Mouse (Mus musculus): ENCODE measurements around the gene Aen. TPM values are rescaled to one million over a fixed set of nuclear protein-coding genes. Genes with fewer than 3 reads are reported as not detected.

Aen gene
- 51.0 and 57.4 TPM in 2 replicates for polyA plus RNA-seq (2016; fragmentation: Nextera tagmentation; extraction: Ambion mirVana)

GRCm38 (mm10) chr7:78895653-78896333 is at the start of gene Aen:
TSS of gene Aen (plus strand) at chr7:78895854.
- Histone ChIP-seq H3K27ac (peak within 1 kb of the TSS; percentile 90), H3K36me3 (peaks cover 14% of the 10 kb centered on the region), H3K9me3 (no peaks in the 10 kb centered on the region), H3K4me3 (peak within 1 kb of the TSS; percentile 91), H3K27me3 (ENCODE audit: insufficient read depth, poor library complexity, severe bottlenecking) (no peaks in the 10 kb centered on the region), H3K4me1 (peaks cover 16% of the 10 kb centered on the region)
- peak; percentile 99 for DNase-seq (ENCODE audit: low spot score)
- WGBS: 1% methylated on average over 53 of the region's 53 CpGs

DNA sequence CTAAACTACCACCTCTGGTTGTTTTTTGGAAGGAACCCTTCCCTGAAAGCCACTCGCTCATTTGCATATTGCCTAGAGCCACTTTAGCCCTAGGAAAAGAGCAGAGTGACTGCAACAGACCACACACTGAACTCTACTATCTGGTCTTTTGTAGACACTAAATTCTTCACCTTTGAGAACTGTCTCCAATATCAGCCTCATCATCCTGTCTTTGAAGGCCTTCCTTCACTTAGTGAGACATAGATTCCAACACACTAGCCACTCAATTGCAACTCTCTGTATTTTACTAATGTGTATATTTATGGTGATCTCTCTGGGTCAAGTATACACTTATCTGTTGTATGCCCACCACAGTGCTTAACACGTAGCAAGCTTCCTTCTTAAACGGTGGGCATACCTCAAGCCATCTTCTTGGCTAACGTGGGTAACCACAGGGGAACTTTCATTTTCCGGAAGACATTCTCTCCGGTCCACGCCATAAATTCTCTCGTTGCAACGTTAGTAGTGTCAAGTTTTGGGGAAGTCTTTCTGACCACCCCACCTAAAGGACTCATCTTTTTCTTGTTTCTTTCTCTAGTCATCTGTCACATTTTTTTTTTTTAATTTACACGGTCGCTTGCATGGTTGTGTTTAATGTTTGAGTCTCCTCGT is 49.5 kb upstream of the Aen start:
- DNase-seq (ENCODE audit: low spot score): no peak
- Histone ChIP-seq H3K4me3 (peak overlapping the region; percentile 89), H3K27ac (peak overlapping the region; percentile 97), H3K4me1 (peaks cover 8% of the 10 kb centered on the region; the same call in 1 of the 2 replicates), H3K36me3 (peaks cover 28% of the 10 kb centered on the region), H3K27me3 (ENCODE audit: insufficient read depth, poor library complexity, severe bottlenecking) (no peaks in the 10 kb centered on the region), H3K9me3 (no peaks in the 10 kb centered on the region)
- 35% methylated on average over 12 of the region's 12 CpGs for WGBS

DNA sequence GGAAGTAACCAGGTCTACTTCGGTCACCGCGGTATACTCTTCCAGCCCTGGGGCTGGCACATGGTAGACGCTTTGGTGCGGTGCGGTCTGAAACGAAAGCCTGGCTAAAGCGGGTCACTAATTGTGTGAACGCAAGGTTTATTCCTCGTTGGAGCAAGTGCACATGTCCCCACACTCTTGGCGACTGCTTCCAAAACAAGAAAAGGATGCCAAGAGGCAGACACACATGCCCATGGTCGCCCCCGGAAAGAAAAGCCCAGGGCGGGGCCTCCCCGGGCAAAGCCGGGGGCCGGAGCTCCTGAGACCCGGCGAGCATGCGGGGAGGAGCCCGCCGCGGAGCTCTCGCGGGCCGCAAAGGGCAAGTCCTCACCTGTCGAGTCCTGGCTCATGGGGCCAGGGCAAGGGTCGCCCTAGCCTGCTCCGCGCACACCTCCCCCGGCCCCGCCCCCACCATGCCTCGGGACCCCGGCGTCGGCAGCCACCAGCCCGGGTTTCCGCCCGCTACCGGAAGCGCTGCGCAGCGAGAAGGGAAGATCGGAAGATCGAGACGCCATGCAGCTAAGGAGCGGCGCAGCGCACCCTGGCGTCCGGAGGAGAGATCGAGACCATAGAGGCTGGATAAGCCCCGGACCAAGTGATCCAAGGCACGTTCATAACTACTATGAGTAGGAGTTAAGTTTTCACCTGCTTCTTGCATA is 48.8 kb upstream of the Aen start, which contains the start of gene Det1:
Det1 (minus strand) TSS at position 527 of the 698 bp plus-strand sequence.
- peak within 1 kb of the TSS; percentile 97 for H3K27ac ChIP-seq
- H3K9me3 ChIP-seq: no peaks in the 10 kb centered on the region
- H3K4me3 ChIP-seq: peak within 1 kb of the TSS; percentile 89
- 1% methylated on average over 54 of the region's 54 CpGs for WGBS
- H3K27me3 ChIP-seq (ENCODE audit: insufficient read depth, poor library complexity, severe bottlenecking): no peaks in the 10 kb centered on the region
- peaks cover 22% of the 10 kb centered on the region for H3K36me3 ChIP-seq
- peaks cover 8% of the 10 kb centered on the region; the same call in 1 of the 2 replicates for H3K4me1 ChIP-seq
- peak; percentile 96 for DNase-seq (ENCODE audit: low spot score)

DNA sequence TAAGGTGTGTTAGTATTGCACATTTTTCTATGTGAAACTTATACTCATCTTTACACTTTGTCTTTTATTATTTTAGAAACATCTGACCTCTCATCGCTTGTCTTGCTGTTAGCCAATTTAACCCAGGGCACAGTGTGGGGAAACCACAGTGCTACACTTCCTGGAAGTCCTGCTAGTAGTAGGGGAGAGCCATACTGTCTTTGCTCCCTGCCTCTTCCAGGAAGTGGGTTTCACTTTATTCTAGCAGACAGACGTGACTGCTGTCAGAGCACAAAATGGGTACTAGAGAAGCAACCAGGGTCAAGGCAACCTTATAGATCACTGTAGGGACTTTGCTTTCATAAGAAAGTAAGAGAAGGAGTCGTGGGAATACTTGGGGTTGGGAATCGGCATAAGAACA is 41.6 kb upstream of the Aen start:
- no peaks in the 10 kb centered on the region for H3K9me3 ChIP-seq
- H3K27ac ChIP-seq: no peak overlapping the region
- peaks cover 7% of the 10 kb centered on the region; the same call in 1 of the 2 replicates for H3K27me3 ChIP-seq (ENCODE audit: insufficient read depth, poor library complexity, severe bottlenecking)
- H3K36me3 ChIP-seq: no peaks in the 10 kb centered on the region
- no peak overlapping the region for H3K4me3 ChIP-seq
- H3K4me1 ChIP-seq: no peaks in the 10 kb centered on the region
- no peak for DNase-seq (ENCODE audit: low spot score)
- 64% methylated on average over 4 of the region's 4 CpGs for WGBS

DNA sequence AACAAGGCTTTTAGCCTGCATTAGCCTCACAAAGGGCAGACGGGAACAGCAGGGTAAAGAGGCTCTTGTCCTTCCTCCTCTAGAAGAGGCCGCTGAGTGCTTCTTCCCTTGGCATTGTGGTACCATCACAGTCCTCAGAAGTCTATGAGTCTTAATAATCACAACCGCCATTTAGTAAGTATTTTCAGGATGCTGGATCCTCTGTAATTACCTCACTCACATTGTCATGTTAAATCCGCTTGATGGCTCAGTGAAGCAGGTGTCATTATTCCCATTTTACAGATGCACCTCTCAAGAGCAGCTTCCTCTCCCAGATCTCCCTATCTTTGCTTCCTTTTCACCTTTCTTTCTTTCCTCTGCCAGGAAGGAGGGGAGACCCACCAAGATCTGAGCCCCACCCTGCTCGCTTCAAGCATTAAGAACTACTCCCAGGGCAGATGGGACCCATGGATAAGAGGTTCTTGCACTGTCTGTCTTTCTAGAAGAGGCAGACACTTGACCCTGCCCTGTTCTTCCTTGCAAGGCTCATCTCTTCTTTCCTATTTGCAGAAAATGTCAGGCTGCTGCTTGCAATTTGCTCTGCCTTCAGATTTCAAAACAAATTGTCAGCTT is 40.5 kb upstream of the Aen start:
- no peak overlapping the region for H3K4me3 ChIP-seq
- H3K27ac ChIP-seq: no peak overlapping the region
- no peaks in the 10 kb centered on the region for H3K9me3 ChIP-seq
- 57% methylated on average over 5 of the region's 5 CpGs for WGBS
- H3K27me3 ChIP-seq (ENCODE audit: insufficient read depth, poor library complexity, severe bottlenecking): peaks cover 7% of the 10 kb centered on the region; the same call in 1 of the 2 replicates
- DNase-seq (ENCODE audit: low spot score): no peak
- H3K4me1 ChIP-seq: no peaks in the 10 kb centered on the region
- H3K36me3 ChIP-seq: no peaks in the 10 kb centered on the region

GRCm38 (mm10) chr7:78863796-78864445 is 31.7 kb upstream of the Aen start:
- H3K27ac ChIP-seq: peak overlapping the region; percentile 52; the same call in 1 of the 2 replicates
- H3K36me3 ChIP-seq: no peaks in the 10 kb centered on the region
- H3K4me1 ChIP-seq: peaks cover 21% of the 10 kb centered on the region
- H3K4me3 ChIP-seq: no peak overlapping the region
- no peaks in the 10 kb centered on the region for H3K9me3 ChIP-seq
- WGBS: 64% methylated on average over 7 of the region's 7 CpGs
- no peaks in the 10 kb centered on the region for H3K27me3 ChIP-seq (ENCODE audit: insufficient read depth, poor library complexity, severe bottlenecking)
- DNase-seq (ENCODE audit: low spot score): no peak

GRCm38 (mm10) chr7:78864446-78864802 is 31.2 kb upstream of the Aen start:
- Histone ChIP-seq H3K4me1 (peaks cover 21% of the 10 kb centered on the region), H3K36me3 (no peaks in the 10 kb centered on the region), H3K27me3 (ENCODE audit: insufficient read depth, poor library complexity, severe bottlenecking) (no peaks in the 10 kb centered on the region), H3K9me3 (no peaks in the 10 kb centered on the region), H3K4me3 (no peak overlapping the region), H3K27ac (peak overlapping the region; percentile 52; the same call in 1 of the 2 replicates)
- DNase-seq (ENCODE audit: low spot score): no peak
- WGBS: 38% methylated on average over 4 of the region's 4 CpGs

- Histone ChIP-seq H3K27me3 (ENCODE audit: insufficient read depth, poor library complexity, severe bottlenecking) (no peaks in the 10 kb centered on the region), H3K27ac (no peak overlapping the region; the same call in 1 of the 2 replicates), H3K9me3 (no peaks in the 10 kb centered on the region), H3K36me3 (no peaks in the 10 kb centered on the region), H3K4me3 (no peak overlapping the region), H3K4me1 (peaks cover 21% of the 10 kb centered on the region)
- WGBS: 45% methylated on average over 12 of the region's 12 CpGs
- no peak for DNase-seq (ENCODE audit: low spot score)
Measured at GRCm38 (mm10) chr7:78865212-78865949, 30.3 kb upstream of the Aen start.

GRCm38 (mm10) chr7:78868731-78869130 is 26.9 kb upstream of the Aen start:
- peaks cover 20% of the 10 kb centered on the region for H3K4me1 ChIP-seq
- no peaks in the 10 kb centered on the region for H3K27me3 ChIP-seq (ENCODE audit: insufficient read depth, poor library complexity, severe bottlenecking)
- H3K27ac ChIP-seq: no peak overlapping the region
- H3K36me3 ChIP-seq: no peaks in the 10 kb centered on the region
- H3K4me3 ChIP-seq: no peak overlapping the region
- WGBS: 57% methylated on average over 5 of the region's 5 CpGs
- H3K9me3 ChIP-seq: no peaks in the 10 kb centered on the region
- no peak for DNase-seq (ENCODE audit: low spot score)

- Histone ChIP-seq H3K4me1 (no peaks in the 10 kb centered on the region), H3K9me3 (no peaks in the 10 kb centered on the region), H3K36me3 (no peaks in the 10 kb centered on the region), H3K27ac (no peak overlapping the region), H3K27me3 (ENCODE audit: insufficient read depth, poor library complexity, severe bottlenecking) (no peaks in the 10 kb centered on the region), H3K4me3 (no peak overlapping the region)
- DNase-seq (ENCODE audit: low spot score): no peak
- WGBS: 79% methylated on average over 6 of the region's 6 CpGs
Measured at GRCm38 (mm10) chr7:78872366-78872765, 23.3 kb upstream of the Aen start.

GRCm38 (mm10) chr7:78872831-78873230 is 22.8 kb upstream of the Aen start:
- Histone ChIP-seq H3K27ac (no peak overlapping the region), H3K36me3 (no peaks in the 10 kb centered on the region), H3K4me3 (no peak overlapping the region), H3K4me1 (no peaks in the 10 kb centered on the region), H3K9me3 (no peaks in the 10 kb centered on the region), H3K27me3 (ENCODE audit: insufficient read depth, poor library complexity, severe bottlenecking) (no peaks in the 10 kb centered on the region)
- 71% methylated on average over 5 of the region's 5 CpGs for WGBS
- no peak for DNase-seq (ENCODE audit: low spot score)
